Mouse (Mus musculus) liver, embryonic 15.5 days (tissue): Measurements from ENCODE around the gene Mb21d2. TPM values are rescaled to one million over a fixed set of nuclear protein-coding genes. Genes with fewer than 3 reads are reported as not detected.

Source experiments
- ATAC-seq: fragments of 200-750 bp; cut with Nextera tagmentation; 2 replicates; pipeline ENCODE4 v1.8.0; 2017; ENCODE audit warnings: moderate number of reproducible peaks, mild to moderate bottlenecking, moderate library complexity; ENCODE audit not compliant: insufficient read depth
- H3K27ac ChIP-seq: fragments of 300-500 bp; sonication (generic); replicated peaks from 2 replicates; pipeline ENCODE4 v1.5.1; 2015; ENCODE audit warnings: mild to moderate bottlenecking, inconsistent platforms
- H3K27me3 ChIP-seq: fragments of 300-500 bp; sonication (generic); 2 replicates; pipeline ENCODE4 v1.6.1; 2015; ENCODE audit warnings: mild to moderate bottlenecking, inconsistent platforms
- H3K36me3 ChIP-seq: fragments of 300-500 bp; sonication (generic); replicated peaks from 2 replicates; pipeline ENCODE4 v1.6.1; 2015; ENCODE audit warnings: moderate library complexity, mild to moderate bottlenecking, inconsistent platforms
- H3K4me1 ChIP-seq: fragments of 300-500 bp; sonication (generic); replicated peaks from 2 replicates; pipeline ENCODE4 v1.6.1; 2015; ENCODE audit warnings: inconsistent platforms
- H3K4me2 ChIP-seq: fragments of 300-500 bp; sonication (generic); 2 replicates; pipeline ENCODE4 v1.6.1; 2015; ENCODE audit warnings: moderate library complexity, mild to moderate bottlenecking, inconsistent platforms
- H3K4me3 ChIP-seq: fragments of 300-500 bp; sonication (generic); replicated peaks from 2 replicates; pipeline ENCODE4 v1.5.1; 2015; ENCODE audit warnings: mild to moderate bottlenecking, inconsistent platforms
- H3K9ac ChIP-seq: fragments of 300-500 bp; sonication (generic); 2 replicates; pipeline ENCODE4 v1.6.1; 2015; ENCODE audit warnings: moderate library complexity, mild to moderate bottlenecking, inconsistent platforms
- H3K9me3 ChIP-seq: fragments of 300-500 bp; sonication (generic); replicated peaks from 2 replicates; pipeline ENCODE4 v1.6.1; 2016; ENCODE audit warnings: inconsistent platforms
- WGBS: fragments of 180-500 bp; shearing (Covaris S2); methylation state at CpG from one replicate; pipeline ENCODE4 v1.1.7; 2015; ENCODE audit warnings: mixed read lengths; ENCODE audit not compliant: insufficient replicate concordance; 5-methylcytosine and 5-hydroxymethylcytosine counted together
- polyA plus RNA-seq: library from polyadenylated mRNA; unstranded; fragments of >200 nt; fragmentation: Nextera tagmentation; extraction: Ambion mirVana; gene quantifications from 2 replicates; pipeline ENCODE4 v1.2.1, GENCODE M21; 2015

Gene Mb21d2
- polyA plus RNA-seq, 1 experiment from 2014 or later: 1.3 TPM

- H3K9me3 ChIP-seq: no peaks in the 10 kb centered on the region
- H3K9ac ChIP-seq: no peak overlapping the region
- 68% methylated on average over 10 of the region's 10 CpGs for WGBS
- H3K27ac ChIP-seq: no peak overlapping the region
- H3K4me1 ChIP-seq: no peaks in the 10 kb centered on the region
- no peaks in the 10 kb centered on the region for H3K36me3 ChIP-seq
- no peaks in the 10 kb centered on the region for H3K27me3 ChIP-seq
- no peak overlapping the region for H3K4me2 ChIP-seq
- no peak for ATAC-seq
- H3K4me3 ChIP-seq: no peak overlapping the region
Observed at GRCm38 (mm10) chr16:28829263-28829955, 100.1 kb downstream of the Mb21d2 start.

GRCm38 (mm10) chr16:28824781-28825180, 104.7 kb downstream of the Mb21d2 start:
- no peaks in the 10 kb centered on the region for H3K27me3 ChIP-seq
- no peaks in the 10 kb centered on the region for H3K4me1 ChIP-seq
- ATAC-seq: no peak
- no peak overlapping the region for H3K4me2 ChIP-seq
- H3K36me3 ChIP-seq: no peaks in the 10 kb centered on the region
- H3K9ac ChIP-seq: no peak overlapping the region
- WGBS: 67% methylated on average over 8 of the region's 8 CpGs
- no peak overlapping the region for H3K27ac ChIP-seq
- H3K4me3 ChIP-seq: no peak overlapping the region
- H3K9me3 ChIP-seq: no peaks in the 10 kb centered on the region

- WGBS: 58% methylated on average over 6 of the region's 6 CpGs
- ATAC-seq: no peak
- no peaks in the 10 kb centered on the region for H3K27me3 ChIP-seq
- H3K4me2 ChIP-seq: no peak overlapping the region
- no peak overlapping the region for H3K9ac ChIP-seq
- no peak overlapping the region for H3K4me3 ChIP-seq
- no peaks in the 10 kb centered on the region for H3K36me3 ChIP-seq
- no peak overlapping the region for H3K27ac ChIP-seq
- no peaks in the 10 kb centered on the region for H3K9me3 ChIP-seq
- H3K4me1 ChIP-seq: no peaks in the 10 kb centered on the region
Observed at GRCm38 (mm10) chr16:28821774-28822173, 107.7 kb downstream of the Mb21d2 start.

GRCm38 (mm10) chr16:28818749-28819285, 110.7 kb downstream of the Mb21d2 start:
- Histone ChIP-seq H3K4me1 (no peaks in the 10 kb centered on the region), H3K27me3 (no peaks in the 10 kb centered on the region), H3K9me3 (no peaks in the 10 kb centered on the region), H3K4me2 (no peak overlapping the region), H3K36me3 (no peaks in the 10 kb centered on the region), H3K9ac (no peak overlapping the region), H3K27ac (no peak overlapping the region), H3K4me3 (no peak overlapping the region)
- no peak for ATAC-seq
- 53% methylated on average over 5 of the region's 5 CpGs for WGBS

- Histone ChIP-seq H3K36me3 (no peaks in the 10 kb centered on the region), H3K4me3 (no peak overlapping the region), H3K27ac (no peak overlapping the region), H3K4me2 (no peak overlapping the region), H3K9me3 (no peaks in the 10 kb centered on the region), H3K9ac (no peak overlapping the region), H3K27me3 (no peaks in the 10 kb centered on the region), H3K4me1 (no peaks in the 10 kb centered on the region)
- 56% methylated on average over 1 of the region's 1 CpGs for WGBS
- ATAC-seq: no peak
Observed at GRCm38 (mm10) chr16:28813290-28813689, 116.2 kb downstream of the Mb21d2 start.

GRCm38 (mm10) chr16:28809089-28809488, 120.4 kb downstream of the Mb21d2 start:
- WGBS: 52% methylated on average over 1 of the region's 1 CpGs
- H3K4me2 ChIP-seq: no peak overlapping the region
- H3K9me3 ChIP-seq: no peaks in the 10 kb centered on the region
- no peak overlapping the region for H3K4me3 ChIP-seq
- H3K9ac ChIP-seq: no peak overlapping the region
- H3K27me3 ChIP-seq: no peaks in the 10 kb centered on the region
- no peaks in the 10 kb centered on the region for H3K36me3 ChIP-seq
- H3K27ac ChIP-seq: no peak overlapping the region
- no peaks in the 10 kb centered on the region for H3K4me1 ChIP-seq
- ATAC-seq: no peak

- Histone ChIP-seq H3K4me2 (no peak overlapping the region), H3K36me3 (no peaks in the 10 kb centered on the region), H3K9ac (no peak overlapping the region), H3K9me3 (no peaks in the 10 kb centered on the region), H3K4me3 (no peak overlapping the region), H3K4me1 (no peaks in the 10 kb centered on the region), H3K27me3 (no peaks in the 10 kb centered on the region), H3K27ac (no peak overlapping the region)
- ATAC-seq: no peak
- 2% methylated on average over 4 of the region's 4 CpGs for WGBS
Observed at GRCm38 (mm10) chr16:28793115-28793514, 136.4 kb downstream of the Mb21d2 start.

Other genes starting within 250 kb of the Mb21d2 start
- 0.07 TPM in 1 of 2 replicates, not detected in the other for gene Fgf12, start 176.6 kb downstream of the Mb21d2 start, polyA plus RNA-seq